Mouse (Mus musculus) hindbrain, embryonic 10.5 days (tissue): ENCODE measurements at regions not wholly inside any gene's neighbourhood (a gene's known extent, or its start where the extent isn't known, plus 50 kb on each side); places are given as distances from the start of the nearest gene placed in this dataset.

Experiments used
- DNase-seq: peaks from one replicate; pipeline ENCODE4 v3.0.0-alpha.2; 2017; ENCODE audit warnings: low spot score
- H3K27ac ChIP-seq: fragments of 300-500 bp; sonication (generic); 2 replicates; pipeline ENCODE4 v1.5.1; 2016; ENCODE audit warnings: mild to moderate bottlenecking, moderate library complexity
- H3K27me3 ChIP-seq: fragments of 300-500 bp; sonication (generic); 2 replicates; pipeline ENCODE4 v1.6.1; 2016; ENCODE audit warnings: mild to moderate bottlenecking; ENCODE audit not compliant: poor library complexity, insufficient read depth, severe bottlenecking
- H3K36me3 ChIP-seq: fragments of 300-500 bp; sonication (generic); 2 replicates; pipeline ENCODE4 v1.6.1; 2016; ENCODE audit warnings: mild to moderate bottlenecking, moderate library complexity
- H3K4me1 ChIP-seq: fragments of 300-500 bp; sonication (generic); replicated peaks from 2 replicates; pipeline ENCODE4 v1.6.1; 2016; ENCODE audit warnings: mild to moderate bottlenecking
- H3K4me3 ChIP-seq: fragments of 300-500 bp; sonication (generic); 2 replicates; pipeline ENCODE4 v1.5.1; 2016; ENCODE audit warnings: mild to moderate bottlenecking, moderate library complexity
- H3K9me3 ChIP-seq: fragments of 300-500 bp; sonication (generic); 2 replicates; pipeline ENCODE4 v1.6.1; 2016; ENCODE audit warnings: mild to moderate bottlenecking, moderate library complexity
- WGBS: fragments of 180-500 bp; shearing (Covaris S2); methylation state at CpG from one replicate; pipeline ENCODE4 v1.1.7; 2016; 5-methylcytosine and 5-hydroxymethylcytosine counted together

GRCm38 (mm10) chr2:93135324-93135723 lies 52.0 kb upstream of the Trp53i11 start:
- H3K4me3 ChIP-seq, result no peak overlapping the region
- WGBS, result 76% methylated on average over 7 of the region's 7 CpGs
- DNase-seq, result no peak

GRCm38 (mm10) chr2:93133301-93133971 lies 53.9 kb upstream of the Trp53i11 start:
- Histone ChIP-seq H3K36me3 (no peaks in the 10 kb centered on the region), H3K27ac (no peak overlapping the region; the same call in 1 of the 2 replicates), H3K27me3 (no peaks in the 10 kb centered on the region), H3K4me1 (peaks cover 21% of the 10 kb centered on the region), H3K4me3 (no peak overlapping the region), H3K9me3 (no peaks in the 10 kb centered on the region)
- no peak for DNase-seq
- WGBS, result 70% methylated on average over 10 of the region's 10 CpGs

More at GRCm38 (mm10) chr2:93135324-93135723, 52.0 kb upstream of the Trp53i11 start:
- Histone ChIP-seq H3K36me3 (no peaks in the 10 kb centered on the region), H3K27ac (no peak overlapping the region), H3K9me3 (no peaks in the 10 kb centered on the region), H3K27me3 (no peaks in the 10 kb centered on the region), H3K4me1 (peaks cover 18% of the 10 kb centered on the region)

- no peaks in the 10 kb centered on the region for H3K9me3 ChIP-seq
- no peak overlapping the region for H3K4me3 ChIP-seq
- no peak for DNase-seq
- H3K27me3 ChIP-seq, result no peaks in the 10 kb centered on the region
- 0 out of 2 replicates have a peak overlapping the region, but pooled peaks have one; percentile 36 for H3K27ac ChIP-seq
- 64% methylated on average over 9 of the region's 9 CpGs for WGBS
- peaks cover 26% of the 10 kb centered on the region for H3K4me1 ChIP-seq
- H3K36me3 ChIP-seq, result no peaks in the 10 kb centered on the region
Measured at GRCm38 (mm10) chr2:93131825-93132623, 55.3 kb upstream of the Trp53i11 start.

GRCm38 (mm10) chr2:93131236-93131635 lies 56.1 kb upstream of the Trp53i11 start:
- 89% methylated on average over 9 of the region's 9 CpGs for WGBS
- H3K36me3 ChIP-seq, result no peaks in the 10 kb centered on the region
- no peak for DNase-seq

GRCm38 (mm10) chr2:93129176-93129575 lies 58.2 kb upstream of the Trp53i11 start:
- Histone ChIP-seq H3K36me3 (no peaks in the 10 kb centered on the region), H3K27me3 (peaks cover 7% of the 10 kb centered on the region; the same call in 1 of the 2 replicates), H3K4me3 (no peak overlapping the region), H3K9me3 (no peaks in the 10 kb centered on the region), H3K27ac (peak overlapping the region; percentile 47; the same call in 1 of the 2 replicates), H3K4me1 (peaks cover 35% of the 10 kb centered on the region)
- no peak for DNase-seq
- WGBS, result 70% methylated on average over 4 of the region's 4 CpGs

More at GRCm38 (mm10) chr2:93131236-93131635, 56.1 kb upstream of the Trp53i11 start:
- Histone ChIP-seq H3K4me3 (no peak overlapping the region), H3K4me1 (peaks cover 34% of the 10 kb centered on the region), H3K27me3 (no peaks in the 10 kb centered on the region), H3K9me3 (no peaks in the 10 kb centered on the region), H3K27ac (no peak overlapping the region)

- Histone ChIP-seq H3K9me3 (no peaks in the 10 kb centered on the region), H3K4me1 (peaks cover 43% of the 10 kb centered on the region), H3K36me3 (no peaks in the 10 kb centered on the region), H3K27ac (peak overlapping the region; percentile 77), H3K27me3 (peaks cover 7% of the 10 kb centered on the region; the same call in 1 of the 2 replicates), H3K4me3 (no peak overlapping the region)
- WGBS, result 58% methylated on average over 7 of the region's 7 CpGs
- peak; percentile 53 for DNase-seq
Measured at GRCm38 (mm10) chr2:93126595-93127165, 60.7 kb upstream of the Trp53i11 start.

GRCm38 (mm10) chr2:93126112-93126511 lies 61.2 kb upstream of the Trp53i11 start:
- peaks cover 49% of the 10 kb centered on the region for H3K4me1 ChIP-seq
- H3K27me3 ChIP-seq, result peaks cover 7% of the 10 kb centered on the region; the same call in 1 of the 2 replicates
- H3K27ac ChIP-seq, result peak overlapping the region; percentile 77
- WGBS, result 66% methylated on average over 7 of the region's 7 CpGs
- H3K9me3 ChIP-seq, result no peaks in the 10 kb centered on the region
- H3K36me3 ChIP-seq, result no peaks in the 10 kb centered on the region
- H3K4me3 ChIP-seq, result no peak overlapping the region
- no peak for DNase-seq

- DNase-seq, result no peak
- Histone ChIP-seq H3K36me3 (no peaks in the 10 kb centered on the region), H3K27me3 (peaks cover 7% of the 10 kb centered on the region; the same call in 1 of the 2 replicates), H3K4me1 (peaks cover 50% of the 10 kb centered on the region), H3K27ac (peak overlapping the region; percentile 53), H3K9me3 (no peaks in the 10 kb centered on the region), H3K4me3 (no peak overlapping the region)
- 89% methylated on average over 7 of the region's 7 CpGs for WGBS
Measured at GRCm38 (mm10) chr2:93124866-93125467, 62.4 kb upstream of the Trp53i11 start.

GRCm38 (mm10) chr2:93123829-93124228 lies 63.5 kb upstream of the Trp53i11 start:
- no peaks in the 10 kb centered on the region for H3K9me3 ChIP-seq
- no peak for DNase-seq
- peaks cover 7% of the 10 kb centered on the region; the same call in 1 of the 2 replicates for H3K27me3 ChIP-seq
- no peaks in the 10 kb centered on the region for H3K36me3 ChIP-seq
- peak overlapping the region; percentile 37 for H3K27ac ChIP-seq
- 86% methylated on average over 11 of the region's 11 CpGs for WGBS
- no peak overlapping the region for H3K4me3 ChIP-seq
- H3K4me1 ChIP-seq, result peaks cover 54% of the 10 kb centered on the region

- Histone ChIP-seq H3K27ac (no peak overlapping the region), H3K9me3 (no peaks in the 10 kb centered on the region), H3K4me3 (no peak overlapping the region), H3K4me1 (peaks cover 41% of the 10 kb centered on the region), H3K27me3 (peaks cover 8% of the 10 kb centered on the region; the same call in 1 of the 2 replicates), H3K36me3 (no peaks in the 10 kb centered on the region)
- no peak for DNase-seq
- WGBS, result 85% methylated on average over 13 of the region's 13 CpGs
Measured at GRCm38 (mm10) chr2:93120386-93120785, 67.0 kb upstream of the Trp53i11 start.

- H3K36me3 ChIP-seq, result no peaks in the 10 kb centered on the region
- no peak for DNase-seq
- no peak overlapping the region for H3K27ac ChIP-seq
- H3K27me3 ChIP-seq, result 0 out of 2 replicates have a peak, but pooled peaks cover 4% of the 10 kb centered on the region
- H3K4me1 ChIP-seq, result peaks cover 42% of the 10 kb centered on the region
- H3K9me3 ChIP-seq, result no peaks in the 10 kb centered on the region
- 89% methylated on average over 8 of the region's 8 CpGs for WGBS
- no peak overlapping the region for H3K4me3 ChIP-seq
Measured at GRCm38 (mm10) chr2:93119001-93119400, 68.3 kb upstream of the Trp53i11 start.

- no peak overlapping the region for H3K4me3 ChIP-seq
- no peaks in the 10 kb centered on the region for H3K9me3 ChIP-seq
- WGBS, result 66% methylated on average over 3 of the region's 3 CpGs
- no peak for DNase-seq
- H3K27ac ChIP-seq, result no peak overlapping the region
- H3K4me1 ChIP-seq, result peaks cover 44% of the 10 kb centered on the region
- H3K36me3 ChIP-seq, result no peaks in the 10 kb centered on the region
- H3K27me3 ChIP-seq, result peaks cover 9% of the 10 kb centered on the region; the same call in 1 of the 2 replicates
Measured at GRCm38 (mm10) chr2:93115303-93115702, 69.3 kb upstream of the Prdm11 start.
